Mouse (Mus musculus) olfactory bulb, adult 2 months (tissue): ENCODE results near the gene Cspg4. TPM values are rescaled to one million over a fixed set of nuclear protein-coding genes. Genes with fewer than 3 reads are reported as not detected.
"Not testable (repeated sequence)": the region's sequence is repeated elsewhere in the genome, so short reads cannot be mapped to it uniquely, and the experiment has no call there.

ENCODE experiments used
- H3K27ac ChIP-seq: fragments of 200-500 bp; 2 replicates; pipeline ENCODE4 v1.5.1; 2012; ENCODE audit warnings: low read depth, low read length; ENCODE audit not compliant: insufficient read depth
- H3K4me1 ChIP-seq: fragments of 200-500 bp; 2 replicates; pipeline ENCODE4 v1.6.1; 2012; ENCODE audit warnings: low read length; ENCODE audit not compliant: control insufficient read depth, insufficient read depth
- H3K4me3 ChIP-seq: fragments of 200-500 bp; 2 replicates; pipeline ENCODE4 v1.5.1; 2012; ENCODE audit warnings: mild to moderate bottlenecking, low read depth, low read length, moderate library complexity; ENCODE audit not compliant: insufficient read depth
- CTCF ChIP-seq: fragments of 200-500 bp; IDR thresholded peaks from 2 replicates; pipeline ENCODE4 v1.5.1; 2012; ENCODE audit warnings: low read depth, mild to moderate bottlenecking, low read length, moderate library complexity; ENCODE audit not compliant: insufficient read depth
- POLR2A ChIP-seq: fragments of 200-500 bp; IDR thresholded peaks from 2 replicates; pipeline ENCODE4 v1.6.1; 2012; ENCODE audit warnings: mild to moderate bottlenecking, low read depth, low read length, moderate library complexity; ENCODE audit not compliant: insufficient read depth
- WGBS: fragments of 180-500 bp; shearing (Covaris S2); methylation state at CpG from one replicate; pipeline ENCODE4 v1.1.7; 2018; 5-methylcytosine and 5-hydroxymethylcytosine counted together
- polyA plus RNA-seq: library from polyadenylated mRNA; stranded (reverse); fragments of >200 nt; gene quantifications from 2 replicates; pipeline ENCODE4 v1.2.4, GENCODE M21; 2012; ENCODE audit warnings: low replicate concordance; ENCODE audit not compliant: missing spikeins, insufficient read depth, insufficient read length

Cspg4 gene
- polyA plus RNA-seq, 1 experiment, result not detected

- TF ChIP-seq CTCF (no peak), POLR2A (no peak)
- 13% methylated on average over 3 of the region's 3 CpGs for WGBS
- H3K4me3 ChIP-seq, result no peak overlapping the region
- no peak overlapping the region for H3K27ac ChIP-seq
- H3K4me1 ChIP-seq, result peaks cover 9% of the 10 kb centered on the region
Observed at GRCm38 (mm10) chr9:56894006-56894405, 29.2 kb downstream of the Cspg4 start.

DNA sequence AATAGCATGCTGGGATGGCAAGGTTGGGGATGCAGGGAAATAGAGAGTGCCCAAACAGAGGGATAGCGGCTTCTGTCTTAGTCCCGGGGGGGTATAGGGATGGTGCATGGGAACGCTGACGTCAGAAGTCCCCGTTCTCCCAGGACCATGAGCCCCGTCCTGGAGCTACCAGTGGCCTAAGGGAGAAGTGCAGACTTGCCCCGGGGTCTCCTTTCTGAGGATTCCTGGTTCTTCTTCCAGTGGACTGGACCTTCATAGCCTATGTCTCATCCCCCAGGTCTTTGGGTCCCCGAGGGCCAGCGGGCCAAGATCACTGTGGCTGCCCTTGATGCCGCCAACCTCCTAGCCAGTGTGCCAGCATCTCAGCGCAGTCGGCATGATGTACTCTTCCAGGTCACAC lies 31.9 kb downstream of the Cspg4 start:
- no peak overlapping the region for H3K27ac ChIP-seq
- TF ChIP-seq POLR2A (no peak), CTCF (no peak)
- peaks cover under 1% of the 10 kb centered on the region; the same call in 1 of the 2 replicates for H3K4me1 ChIP-seq
- 95% methylated on average over 12 of the region's 12 CpGs for WGBS
- H3K4me3 ChIP-seq, result no peak overlapping the region

DNA sequence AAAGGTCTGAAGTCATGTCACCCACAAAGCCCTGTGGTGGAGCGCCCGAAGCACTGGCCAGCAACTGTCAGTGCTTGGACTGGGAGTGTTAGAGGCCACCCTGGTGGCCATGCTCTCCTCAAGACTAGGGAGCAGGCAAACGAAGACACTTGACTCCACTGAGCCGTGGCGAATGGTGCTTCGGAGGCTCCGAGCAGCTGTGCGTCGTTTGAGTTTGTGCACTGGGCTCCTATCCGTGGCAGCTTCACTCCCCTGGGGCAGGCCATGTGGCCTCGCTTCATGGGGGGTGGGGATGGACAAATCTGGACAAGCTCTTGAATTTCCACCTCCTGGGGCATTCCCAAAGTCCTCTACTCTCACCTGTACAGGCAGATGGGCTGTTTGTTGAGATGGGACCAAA lies 34.6 kb downstream of the Cspg4 start:
- no peak for TF ChIP-seq POLR2A
- no peak for TF ChIP-seq CTCF
- 88% methylated on average over 11 of the region's 11 CpGs for WGBS
- H3K4me3 ChIP-seq, result no peak overlapping the region
- H3K4me1 ChIP-seq, result no peaks in the 10 kb centered on the region
- H3K27ac ChIP-seq, result no peak overlapping the region

- TF ChIP-seq POLR2A (no peak), CTCF (no peak)
- no peaks in the 10 kb centered on the region for H3K4me1 ChIP-seq
- H3K4me3 ChIP-seq, result no peak overlapping the region
- no peak overlapping the region for H3K27ac ChIP-seq
Observed at GRCm38 (mm10) chr9:56900060-56900459, 35.2 kb downstream of the Cspg4 start.

DNA sequence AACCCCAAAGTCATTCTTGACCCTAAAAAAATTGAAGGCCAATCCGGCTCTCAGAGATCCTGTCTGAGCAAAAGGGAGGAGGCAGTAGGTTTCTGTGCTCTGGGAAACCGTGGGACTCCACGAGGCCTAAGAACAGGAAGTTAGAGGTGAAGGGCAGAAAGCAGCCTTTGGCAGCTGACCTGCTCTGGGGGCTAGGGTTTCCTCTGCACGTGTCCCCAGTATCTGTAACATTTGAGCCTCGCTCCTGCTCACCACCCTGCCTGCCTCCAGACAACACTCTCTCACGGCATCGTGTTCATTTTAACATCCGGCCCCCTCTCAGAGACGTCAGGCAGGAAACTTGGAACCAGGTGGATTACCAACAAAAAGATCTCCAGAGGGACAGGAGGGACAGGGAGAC lies 35.7 kb downstream of the Cspg4 start:
- WGBS, result 69% methylated on average over 9 of the region's 9 CpGs
- no peak for TF ChIP-seq CTCF
- TF ChIP-seq POLR2A, result no peak
- H3K4me3 ChIP-seq, result no peak overlapping the region
- no peak overlapping the region for H3K27ac ChIP-seq
- no peaks in the 10 kb centered on the region for H3K4me1 ChIP-seq

DNA sequence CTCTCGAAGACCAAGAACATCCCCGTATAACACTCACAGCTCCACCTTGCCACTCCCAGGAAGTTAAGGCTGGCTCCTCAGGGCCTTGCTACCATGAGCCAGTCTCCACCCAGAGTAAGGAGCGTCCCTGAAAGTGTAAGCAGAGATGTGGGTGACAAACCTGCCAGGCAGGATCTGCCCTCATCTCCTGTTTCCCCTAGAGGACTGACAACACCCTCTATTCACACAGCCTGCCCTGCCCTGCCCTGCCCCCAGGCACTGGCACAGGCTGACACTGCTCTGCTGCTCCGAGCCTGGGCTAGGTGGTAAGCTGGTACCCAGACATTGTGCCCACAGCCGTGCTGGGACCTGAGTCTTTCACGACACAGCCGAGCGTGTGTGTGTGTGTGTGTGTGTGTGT lies 36.4 kb downstream of the Cspg4 start:
- H3K4me3 ChIP-seq, result no peak overlapping the region
- TF ChIP-seq POLR2A (no peak), CTCF (no peak)
- no peaks in the 10 kb centered on the region for H3K4me1 ChIP-seq
- 78% methylated on average over 8 of the region's 8 CpGs for WGBS
- H3K27ac ChIP-seq, result no peak overlapping the region

DNA sequence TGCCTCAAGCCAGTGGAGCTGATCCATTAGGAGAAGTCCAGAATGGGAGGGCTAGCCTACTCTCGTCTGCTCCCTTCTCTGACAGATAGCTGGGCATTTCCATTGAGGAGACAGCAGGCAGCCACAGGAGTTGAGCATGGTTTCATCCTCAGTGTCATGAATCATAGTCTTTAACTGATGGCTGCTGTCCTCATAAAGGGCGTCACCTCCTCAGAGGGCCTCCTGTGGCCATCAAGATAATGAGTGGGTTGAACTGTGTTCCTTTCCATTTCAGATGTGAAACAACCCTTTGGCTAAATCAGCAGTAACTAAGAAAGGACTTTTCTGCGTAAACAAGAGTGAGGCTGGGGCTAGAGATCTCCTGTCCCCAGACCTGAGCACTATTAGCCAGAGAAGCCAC lies 38.8 kb downstream of the Cspg4 start:
- WGBS, result 84% methylated on average over 3 of the region's 3 CpGs
- TF ChIP-seq CTCF (no peak), POLR2A (no peak)
- Histone ChIP-seq H3K4me3 (no peak overlapping the region), H3K4me1 (0 out of 2 replicates have a peak, but pooled peaks cover 4% of the 10 kb centered on the region), H3K27ac (no peak overlapping the region)

DNA sequence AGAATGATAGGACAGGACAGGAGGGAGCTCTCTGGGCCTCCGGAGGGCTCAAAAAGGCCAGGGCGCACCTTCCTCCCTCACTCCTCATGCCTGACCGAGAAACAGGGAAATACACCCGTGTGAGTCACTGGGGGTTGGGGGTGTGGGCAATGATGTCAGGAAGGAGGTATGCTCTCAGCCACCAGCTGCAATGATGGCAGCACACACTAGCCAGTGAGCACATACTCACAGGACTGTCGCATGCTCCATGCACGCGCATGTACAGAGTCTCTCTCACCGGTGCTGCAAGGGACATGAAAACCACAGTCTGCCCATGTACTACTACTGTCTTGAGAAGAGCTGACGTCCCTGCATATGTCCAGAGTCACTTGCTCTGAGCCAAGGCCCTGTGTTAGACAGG lies 42.7 kb downstream of the Cspg4 start:
- Histone ChIP-seq H3K4me1 (0 out of 2 replicates have a peak, but pooled peaks cover 4% of the 10 kb centered on the region), H3K4me3 (no peak overlapping the region), H3K27ac (no peak overlapping the region)
- WGBS, result 80% methylated on average over 9 of the region's 9 CpGs
- TF ChIP-seq POLR2A (no peak), CTCF (no peak)

DNA sequence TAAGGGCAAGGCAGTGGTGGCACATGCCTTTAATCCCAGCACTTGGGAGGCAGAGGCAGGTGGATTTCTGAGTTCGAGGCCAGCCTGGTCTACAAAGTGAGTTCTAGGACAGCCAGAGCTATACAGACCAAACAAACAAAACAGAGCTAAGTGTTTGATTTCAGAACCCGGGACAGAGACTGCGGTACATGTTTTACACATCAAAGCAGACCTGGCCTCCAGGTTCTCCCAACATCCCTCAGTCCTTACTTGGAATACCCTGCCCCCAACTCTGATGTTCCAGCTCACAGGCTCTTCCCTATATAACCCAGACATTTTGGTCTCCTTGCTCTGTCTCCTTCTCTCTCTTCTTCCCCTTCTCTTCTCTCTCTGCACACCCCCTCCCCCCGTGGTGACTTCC lies 45.2 kb downstream of the Cspg4 start:
- 62% methylated on average over 4 of the region's 4 CpGs for WGBS
- H3K4me3 ChIP-seq, H3K27ac ChIP-seq, H3K4me1 ChIP-seq: not testable (repeated sequence)

DNA sequence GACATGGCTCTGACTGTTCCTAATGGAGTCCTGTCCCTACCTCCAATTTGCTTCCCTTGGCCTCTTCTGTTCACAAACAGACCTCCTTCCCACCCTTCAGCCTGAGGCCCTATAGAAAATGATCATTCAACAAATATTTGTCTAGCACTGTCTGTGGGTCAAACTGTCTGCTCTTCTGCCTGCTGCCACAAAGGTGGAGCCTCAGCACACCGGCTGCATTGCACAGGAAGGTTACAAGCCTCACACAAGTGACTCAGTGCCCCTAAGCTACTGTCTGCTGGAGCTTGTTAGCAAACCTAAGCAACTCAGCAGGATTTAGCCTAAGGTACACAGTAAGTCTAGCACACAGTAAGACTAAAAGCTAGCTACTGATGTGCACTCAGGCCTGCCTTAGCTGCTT lies 46.2 kb downstream of the Cspg4 start:
- WGBS, result 78% methylated on average over 1 of the region's 1 CpGs
- H3K4me3 ChIP-seq, result no peak overlapping the region
- H3K4me1 ChIP-seq, result 0 out of 2 replicates have a peak, but pooled peaks cover 4% of the 10 kb centered on the region
- TF ChIP-seq CTCF, result no peak
- no peak for TF ChIP-seq POLR2A
- no peak overlapping the region for H3K27ac ChIP-seq
